Mouse (Mus musculus): ENCODE measurements at regions not wholly inside any gene's neighbourhood (a gene's known extent, or its start where the extent isn't known, plus 50 kb on each side); places are given as distances from the start of the nearest gene placed in this dataset.
"Not testable (repeated sequence)": the region's sequence is repeated elsewhere in the genome, so short reads cannot be mapped to it uniquely, and the experiment has no call there.

DNA sequence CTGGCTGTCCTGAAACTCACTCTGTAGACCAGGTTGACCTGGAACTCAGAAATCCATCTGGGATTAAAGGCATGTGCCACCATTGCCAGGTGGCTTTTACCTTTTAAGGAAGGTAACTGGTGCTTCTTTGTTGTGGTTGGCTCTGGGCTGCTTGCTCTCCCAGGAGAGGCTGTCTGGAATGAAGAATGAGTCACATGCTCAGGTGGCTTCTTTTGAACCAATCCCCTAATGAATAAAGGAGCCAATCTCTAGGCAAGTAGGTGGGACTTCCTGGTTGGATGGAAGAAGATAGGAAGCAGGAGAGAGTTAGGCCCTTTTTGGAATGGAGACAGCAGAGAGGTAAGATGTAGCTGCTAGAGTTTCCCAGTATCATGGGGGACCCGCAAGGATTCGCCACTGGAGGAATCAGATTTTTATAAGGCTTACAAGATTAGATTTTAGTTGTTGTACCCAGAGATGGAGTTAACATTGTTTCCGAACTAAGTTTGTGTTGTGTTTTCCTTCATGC, 241.6 kb downstream of the Enc1 start:
- DNase-seq = no peak

DNA sequence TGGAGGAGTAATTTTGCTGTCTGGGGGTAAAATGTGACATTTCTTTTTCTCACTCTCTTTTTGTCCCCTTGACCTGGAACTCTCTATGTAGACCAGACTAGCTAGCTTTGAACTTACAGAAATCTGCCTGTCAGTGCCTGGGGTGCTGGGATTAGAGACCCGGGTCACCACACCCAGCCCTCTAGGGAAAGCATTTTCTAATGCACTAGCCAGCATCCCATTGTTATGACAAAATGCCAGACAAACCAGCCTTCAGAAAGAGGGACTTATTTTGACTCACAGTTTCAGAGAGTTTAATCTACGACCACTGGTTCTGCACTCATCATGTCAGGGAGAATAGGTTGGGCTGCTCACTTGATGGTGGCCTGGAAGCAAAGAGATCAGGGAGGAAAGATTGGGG, 240.4 kb downstream of the Enc1 start:
- no peak for DNase-seq

DNA sequence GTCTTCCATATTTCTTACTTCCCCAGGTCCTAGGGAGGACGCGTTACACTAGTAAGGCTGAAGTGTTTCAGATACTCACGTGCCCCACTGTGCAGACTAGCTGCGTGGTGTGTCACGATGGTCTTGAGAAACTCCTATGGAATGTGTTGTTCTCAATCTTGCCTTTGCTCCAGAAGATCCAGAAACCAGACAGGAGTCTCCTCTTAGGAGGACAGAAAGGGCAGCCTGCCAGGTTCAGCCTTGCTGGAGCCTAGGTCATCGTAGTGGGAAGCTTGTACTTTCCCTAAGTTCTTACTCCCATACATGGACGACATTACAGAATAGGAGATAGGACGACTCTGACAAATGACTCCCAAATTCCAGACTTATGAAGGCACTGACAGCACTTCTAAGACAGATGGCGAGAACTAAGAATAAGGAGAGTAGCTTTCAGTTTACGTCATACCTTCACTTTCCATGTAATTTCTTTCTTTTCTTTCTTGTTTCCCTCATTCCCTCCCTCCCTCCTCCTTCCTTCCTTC, 238.2 kb downstream of the Enc1 start:
- no peak for DNase-seq

DNA sequence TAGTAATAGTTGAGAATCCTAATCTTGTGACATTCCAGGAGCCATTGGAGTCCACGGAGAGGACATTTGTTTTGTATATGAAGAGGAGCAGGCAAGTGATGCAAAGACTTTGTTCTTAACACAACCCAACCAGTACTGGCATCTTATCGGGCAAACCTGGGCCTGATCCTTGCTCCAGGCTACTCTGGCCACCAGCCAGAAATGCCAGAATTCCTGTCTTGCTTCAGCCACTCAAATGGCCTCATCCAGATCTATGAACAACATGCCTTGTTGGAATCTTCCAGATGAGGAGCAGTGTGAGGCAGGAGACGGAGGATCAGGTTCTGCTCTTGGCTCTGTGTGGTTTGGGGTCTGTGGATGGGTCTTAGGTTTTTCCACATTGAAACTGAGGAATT, 233.1 kb downstream of the Enc1 start:
- no peak for DNase-seq

DNA sequence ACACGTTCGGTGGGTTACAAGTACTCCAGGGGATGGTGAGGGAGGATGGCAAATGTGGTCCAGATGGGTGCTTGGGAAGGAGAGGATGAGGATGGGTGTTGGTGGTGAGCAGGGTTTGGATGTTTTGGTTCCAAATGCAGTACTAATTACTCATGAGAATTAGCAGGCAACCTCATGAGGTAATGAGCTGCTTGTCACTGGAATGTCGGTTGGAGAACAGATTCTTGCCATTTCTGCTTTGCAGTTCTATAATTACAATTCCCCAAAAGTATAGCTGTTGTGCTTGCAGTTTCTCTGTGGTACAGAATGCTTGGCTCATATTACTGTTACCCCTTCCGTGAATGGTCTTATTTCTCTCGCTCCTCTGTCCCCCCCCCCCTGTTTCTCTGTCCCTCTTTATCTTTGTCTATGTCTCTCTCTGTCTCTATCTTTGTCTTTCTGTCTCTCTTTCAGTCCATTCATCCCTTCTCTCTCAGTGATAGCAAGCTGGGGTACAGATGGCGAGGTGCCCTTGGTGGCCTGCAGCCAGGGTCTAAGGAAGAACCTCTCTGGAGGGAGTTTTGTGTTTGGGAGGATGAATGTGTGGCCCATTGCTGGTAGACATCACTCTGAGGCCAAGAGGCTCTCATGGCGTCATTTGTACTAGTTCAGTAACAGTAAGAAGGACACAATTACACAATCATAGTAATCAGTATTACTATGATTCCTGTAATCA, 232.5 kb downstream of the Enc1 start:
- no peak for DNase-seq

DNA sequence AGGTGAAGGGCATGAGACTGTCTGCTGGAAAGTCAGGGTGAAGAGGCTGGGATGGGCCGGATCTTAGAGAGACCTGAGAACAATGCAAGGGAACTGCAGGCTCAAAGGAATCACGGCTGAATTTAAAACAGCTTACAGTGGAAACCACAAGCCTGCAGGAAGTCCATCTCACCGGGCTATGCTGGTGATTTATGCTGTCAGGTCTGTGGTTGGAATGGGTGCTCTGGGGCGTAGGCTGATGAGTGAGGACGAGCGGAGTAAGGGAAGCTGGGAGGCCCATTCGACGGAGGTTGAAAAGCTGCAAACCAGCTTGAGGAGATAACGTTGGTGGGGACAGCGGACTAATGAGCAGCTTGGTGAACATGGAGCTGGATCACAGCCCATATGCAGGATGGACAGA, 229.1 kb downstream of the Enc1 start:
- DNase-seq = no peak

DNA sequence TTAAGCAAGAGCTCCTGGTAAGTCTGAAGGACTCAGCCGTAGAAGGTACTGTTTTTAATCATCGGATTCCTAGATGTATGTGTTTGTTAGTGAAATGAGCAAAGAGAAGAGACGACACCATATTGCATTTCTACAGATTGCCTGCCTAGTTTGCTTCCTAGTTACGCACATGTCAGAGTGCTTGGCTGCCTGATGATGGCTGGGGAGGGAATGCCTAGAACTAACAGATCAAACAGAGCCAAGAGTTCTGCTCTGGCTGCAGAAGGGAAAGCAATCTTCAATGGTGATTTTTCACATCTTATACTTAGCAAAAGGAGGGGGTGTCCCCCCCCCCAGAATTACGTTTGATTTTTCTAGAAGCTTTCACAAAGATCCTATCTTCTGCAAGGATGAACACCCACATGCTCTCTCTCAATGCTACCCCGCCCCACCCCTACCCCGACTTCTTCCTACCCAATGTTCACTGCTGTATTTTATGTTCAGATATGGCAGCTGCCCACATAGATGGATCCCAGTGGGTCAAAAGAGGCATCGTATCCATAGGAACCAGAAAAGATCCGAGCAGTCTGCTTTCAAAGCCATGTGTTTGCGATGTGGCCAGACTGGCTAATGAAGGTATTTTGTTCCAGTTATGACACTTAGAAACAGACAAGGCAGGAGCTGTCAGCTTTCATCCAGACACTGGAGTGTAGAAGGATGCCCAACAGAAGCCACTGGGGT, 228.1 kb downstream of the Enc1 start:
- no peak for DNase-seq

DNA sequence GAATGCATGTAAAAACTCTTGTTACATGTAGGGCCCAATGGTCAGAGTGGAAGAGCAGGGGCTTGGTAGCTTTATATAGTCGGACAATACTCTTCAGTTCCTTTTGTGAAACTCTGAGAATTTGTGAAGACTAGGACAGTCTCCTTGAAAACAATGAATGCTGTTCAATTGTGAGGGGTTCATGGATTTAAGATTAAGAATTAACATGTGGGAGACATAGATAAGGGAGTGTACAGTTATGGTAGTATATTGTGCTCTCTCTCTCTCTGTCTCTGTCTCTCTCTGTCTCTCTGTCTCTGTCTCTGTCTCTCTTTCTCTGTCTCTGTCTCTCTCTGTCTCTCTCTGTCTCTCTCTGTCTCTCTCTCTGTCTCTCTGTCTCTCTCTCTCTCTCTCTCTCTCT, 225.7 kb downstream of the Enc1 start:
- DNase-seq = not testable (repeated sequence)

DNA sequence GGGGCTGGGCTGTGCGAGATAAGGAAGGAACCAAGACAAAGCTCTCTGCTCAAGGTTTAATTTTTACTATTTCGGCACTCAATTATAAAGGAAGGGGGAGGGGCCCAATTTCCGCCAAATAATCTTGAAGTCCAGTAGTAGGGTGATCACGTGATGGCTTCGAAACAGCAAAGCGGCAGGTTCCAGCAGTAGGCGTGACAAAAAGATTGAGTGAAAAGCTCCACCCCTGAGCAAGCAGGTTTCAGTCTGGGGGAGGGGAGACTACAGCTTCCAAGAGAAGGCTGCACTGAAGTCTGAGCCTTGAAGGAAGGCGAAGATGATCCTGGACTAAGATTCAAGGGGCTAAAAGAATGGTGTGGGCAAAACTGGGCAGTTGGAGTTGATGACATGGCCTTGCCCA, 222.9 kb downstream of the Enc1 start:
- DNase-seq = no peak

DNA sequence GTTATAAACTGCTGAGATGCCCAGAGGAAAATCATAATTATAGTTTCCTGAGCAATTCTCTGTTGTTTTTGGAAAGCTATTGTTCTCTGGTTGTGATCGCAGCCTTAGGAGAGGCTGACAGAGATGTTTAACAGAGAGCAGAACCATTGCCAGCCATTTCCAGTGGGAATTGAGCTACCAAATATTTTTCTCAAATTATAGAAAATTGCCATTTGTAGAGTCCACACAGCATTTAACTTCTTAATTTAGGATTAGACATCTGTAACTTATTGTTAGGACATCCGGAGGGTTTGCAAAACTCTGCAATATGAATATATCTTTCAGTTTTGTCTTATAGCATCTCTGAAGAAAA, 222.0 kb downstream of the Enc1 start:
- no peak for DNase-seq

DNA sequence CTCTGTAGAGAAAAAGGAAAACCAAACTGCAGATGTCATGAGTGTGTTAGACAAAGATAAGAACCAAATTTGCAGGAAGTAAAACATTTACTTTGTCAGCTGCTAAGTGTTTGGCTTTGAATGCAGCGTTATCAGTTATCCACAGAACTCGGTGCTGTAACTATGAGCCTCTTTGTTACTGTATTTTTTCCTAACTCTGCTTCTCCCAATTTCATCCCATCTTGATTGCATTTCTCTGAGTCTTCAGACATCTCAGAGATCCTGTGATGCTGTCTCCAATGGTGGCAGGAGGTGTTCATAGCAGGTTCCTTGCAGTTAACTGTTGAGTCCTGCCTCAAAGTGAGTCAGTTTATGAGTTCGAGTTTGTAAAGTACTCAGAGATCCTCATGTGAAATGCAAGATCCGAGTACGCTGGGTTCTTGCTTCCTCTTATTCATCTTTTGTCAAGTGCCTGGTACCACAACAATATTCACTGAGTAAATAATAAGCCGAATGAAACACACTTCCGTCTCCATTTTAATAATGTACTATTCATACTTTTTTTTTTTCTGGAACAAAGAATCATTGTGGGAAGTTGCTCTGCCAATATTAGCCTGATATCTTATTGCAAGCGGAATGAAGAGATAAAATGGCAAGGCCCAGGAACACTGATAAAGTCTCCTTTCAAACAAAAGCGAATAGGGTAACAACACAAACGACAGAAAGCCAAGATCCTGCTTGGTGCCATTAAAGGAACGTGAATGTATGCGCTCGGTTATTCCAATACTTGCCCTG, 221.4 kb downstream of the Enc1 start:
- DNase-seq = no peak

DNA sequence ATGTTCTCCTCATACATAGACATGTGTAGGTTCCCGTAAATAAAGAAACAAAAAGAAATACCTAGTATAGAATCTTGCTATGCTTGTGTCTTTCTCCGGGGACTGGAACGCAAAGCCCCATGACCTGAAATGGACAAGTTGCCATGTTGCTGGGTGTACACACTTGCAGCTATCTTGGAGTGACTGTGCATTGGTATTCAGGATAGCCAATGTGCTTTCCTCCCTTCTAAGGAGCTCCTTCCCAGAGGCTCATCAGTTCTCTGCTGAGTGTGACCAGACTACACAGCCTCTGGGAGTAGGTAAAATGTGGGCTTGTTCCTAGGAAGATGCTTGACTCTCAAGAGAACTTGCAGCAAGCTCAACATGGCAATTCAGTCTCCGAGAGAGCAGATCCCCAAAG, 220.3 kb downstream of the Enc1 start:
- no peak for DNase-seq

DNA sequence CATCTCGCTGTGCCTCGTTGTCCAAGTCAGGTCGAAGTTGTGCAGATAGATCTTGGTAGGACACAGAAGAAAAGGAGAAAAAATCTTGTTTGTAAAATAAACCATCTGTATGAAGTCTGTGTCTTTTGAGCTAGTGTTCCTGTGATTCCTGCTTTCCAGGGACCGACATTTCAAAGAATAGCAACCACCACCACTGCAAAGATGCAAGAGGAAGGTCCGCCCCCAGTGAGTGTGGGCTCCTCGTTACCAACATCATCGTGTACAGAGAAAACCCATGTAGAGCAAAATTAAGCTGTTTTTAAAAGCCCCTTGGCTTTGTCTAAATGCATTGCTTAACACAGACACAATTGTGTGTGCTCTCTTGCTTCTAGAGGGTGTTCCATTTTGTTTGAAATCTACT, 218.2 kb downstream of the Enc1 start:
- no peak for DNase-seq

DNA sequence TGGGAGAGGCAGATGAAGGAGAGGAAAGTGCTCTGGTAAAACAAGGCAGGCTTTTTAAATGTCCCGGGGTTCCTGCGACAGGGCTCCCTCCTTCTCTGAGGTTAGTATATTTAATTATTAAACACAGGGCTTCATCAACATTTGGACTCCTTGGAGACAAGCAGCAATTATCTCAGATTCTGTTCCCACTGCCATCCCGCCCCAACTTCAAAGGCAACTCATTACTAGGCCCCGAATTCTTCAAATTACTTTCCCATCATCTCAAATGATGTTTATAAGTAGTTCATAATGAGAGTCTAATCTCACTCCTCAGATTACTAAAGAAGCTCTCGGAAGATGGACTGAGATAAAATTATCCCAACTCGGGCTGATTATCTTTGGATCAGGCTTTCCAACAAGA, 215.1 kb downstream of the Enc1 start:
- no peak for DNase-seq

DNA sequence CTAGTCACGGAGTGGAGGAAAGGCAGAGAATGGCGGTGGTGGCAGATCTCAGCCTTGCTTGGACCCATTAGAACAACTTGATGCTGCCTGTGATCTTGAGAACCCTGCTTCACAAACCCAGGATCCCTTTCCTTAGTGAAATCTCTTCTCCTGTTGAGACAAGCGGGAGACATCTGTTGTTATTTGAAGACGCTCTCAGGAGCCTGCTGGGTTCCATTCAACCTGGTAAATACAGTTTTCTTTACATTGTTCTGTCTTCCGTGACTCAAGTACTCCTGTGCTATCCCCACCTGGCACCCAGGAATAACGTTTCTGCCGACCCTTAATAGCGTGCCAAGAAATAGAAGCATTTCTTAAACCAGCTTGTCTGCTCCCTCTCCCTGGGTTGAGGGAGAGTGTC, 213.8 kb downstream of the Enc1 start:
- DNase-seq = no peak

DNA sequence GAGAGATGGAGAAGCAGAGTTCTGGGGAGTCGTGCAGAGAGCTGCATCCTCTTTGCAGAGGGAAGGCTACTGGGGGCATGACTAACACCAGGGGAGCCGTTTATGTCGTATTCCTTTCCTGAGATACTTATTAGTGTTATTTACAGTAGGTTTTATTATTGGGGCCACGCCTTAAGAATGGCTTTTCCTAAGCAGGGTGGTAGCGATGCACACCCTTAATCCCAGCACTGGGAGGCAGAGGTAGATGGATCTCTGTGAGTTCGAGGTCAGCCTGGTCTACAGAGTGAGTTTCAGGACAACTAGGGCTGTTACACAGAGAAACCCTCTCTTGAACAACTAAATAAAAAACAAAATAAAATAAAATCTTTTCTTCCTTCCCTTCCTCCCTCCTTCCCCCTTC, 212.6 kb downstream of the Enc1 start:
- no peak for DNase-seq

DNA sequence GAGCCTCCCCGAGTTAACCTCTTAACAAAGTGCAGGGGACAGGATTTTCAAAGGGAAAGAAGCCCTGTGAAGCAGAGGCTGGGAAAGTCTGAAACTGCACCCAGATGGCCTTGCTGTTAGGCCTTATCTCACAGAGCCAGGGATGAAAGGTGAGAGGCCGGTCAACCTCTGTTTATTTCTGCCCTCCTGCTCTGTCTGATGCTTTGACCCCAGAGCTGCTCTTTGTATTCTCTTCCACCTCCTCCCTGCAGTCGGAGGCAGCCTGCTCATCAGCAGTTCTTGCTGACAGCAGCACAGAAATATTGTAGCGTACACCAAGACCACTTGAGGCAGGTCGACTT, 212.2 kb downstream of the Enc1 start:
- no peak for DNase-seq

DNA sequence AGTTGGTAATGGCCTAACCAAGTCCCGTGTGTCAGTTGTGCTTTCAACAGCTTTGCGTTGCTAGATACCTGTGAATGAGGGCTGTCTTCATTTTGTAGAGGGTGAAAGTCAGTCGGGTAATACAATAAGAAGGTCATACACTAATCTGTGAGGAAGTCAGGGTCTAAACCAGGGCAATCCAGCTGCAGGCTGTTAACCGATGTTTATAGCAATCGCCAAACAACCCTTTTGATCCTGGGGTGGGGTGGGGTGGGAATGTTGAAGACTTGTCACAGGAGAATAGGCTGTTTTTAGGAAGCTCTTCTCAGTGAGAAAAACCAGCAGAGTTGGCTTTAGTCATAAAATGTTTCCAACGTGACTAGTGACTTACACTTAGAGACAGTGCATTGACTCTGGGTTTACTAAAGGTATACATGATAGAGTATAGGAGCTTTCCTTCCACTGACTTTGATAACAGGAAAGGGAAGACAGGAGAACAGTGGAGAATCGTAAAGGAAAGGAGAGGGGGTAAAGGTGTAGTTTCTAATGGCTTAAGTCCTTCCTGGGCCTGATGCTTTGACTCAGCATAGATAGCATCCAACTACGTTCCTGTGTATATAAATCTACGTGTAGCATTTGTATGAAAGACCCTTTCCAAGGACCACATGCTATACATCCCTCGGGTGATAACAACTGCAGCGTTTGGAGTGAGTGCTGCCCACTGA, 211.6 kb downstream of the Enc1 start:
- no peak for DNase-seq

DNA sequence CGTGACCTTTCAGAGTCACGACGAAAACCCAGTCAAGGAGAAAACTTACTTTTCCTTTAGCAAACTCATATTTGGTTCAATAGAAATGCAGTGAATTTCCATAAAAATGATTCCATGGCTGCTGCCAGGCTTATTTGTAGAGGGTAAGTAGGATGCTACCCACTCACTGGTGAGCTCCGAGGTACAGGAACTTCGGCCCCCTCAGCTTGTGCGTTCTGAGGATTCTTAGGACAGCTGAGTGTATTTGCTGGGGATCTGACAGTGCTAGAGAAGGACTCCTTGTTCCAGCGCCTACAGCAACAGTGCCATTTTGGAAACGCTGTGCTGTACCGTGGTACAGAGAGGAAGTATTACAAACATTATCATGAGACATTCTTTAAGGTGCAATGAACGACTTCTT, 210.4 kb downstream of the Enc1 start:
- no peak for DNase-seq

DNA sequence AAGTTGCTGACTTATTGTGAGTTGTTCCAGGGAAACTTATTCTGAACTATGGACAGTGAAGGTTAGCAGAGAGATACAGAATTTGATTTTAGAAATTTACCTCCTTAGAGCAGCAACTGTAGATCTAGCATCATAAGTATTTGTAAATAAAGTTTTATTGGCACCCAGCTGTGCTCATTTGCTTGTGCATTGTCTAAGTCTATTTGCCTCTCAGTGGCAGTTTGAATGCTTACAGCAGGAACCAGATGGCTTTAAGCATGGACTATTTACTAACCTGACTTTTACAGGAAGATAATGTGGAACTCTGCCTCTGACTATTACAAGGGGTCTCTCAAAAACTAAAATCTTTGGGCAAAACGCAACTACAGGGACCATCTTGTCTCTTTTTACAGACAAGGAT, 207.2 kb downstream of the Enc1 start:
- no peak for DNase-seq

DNA sequence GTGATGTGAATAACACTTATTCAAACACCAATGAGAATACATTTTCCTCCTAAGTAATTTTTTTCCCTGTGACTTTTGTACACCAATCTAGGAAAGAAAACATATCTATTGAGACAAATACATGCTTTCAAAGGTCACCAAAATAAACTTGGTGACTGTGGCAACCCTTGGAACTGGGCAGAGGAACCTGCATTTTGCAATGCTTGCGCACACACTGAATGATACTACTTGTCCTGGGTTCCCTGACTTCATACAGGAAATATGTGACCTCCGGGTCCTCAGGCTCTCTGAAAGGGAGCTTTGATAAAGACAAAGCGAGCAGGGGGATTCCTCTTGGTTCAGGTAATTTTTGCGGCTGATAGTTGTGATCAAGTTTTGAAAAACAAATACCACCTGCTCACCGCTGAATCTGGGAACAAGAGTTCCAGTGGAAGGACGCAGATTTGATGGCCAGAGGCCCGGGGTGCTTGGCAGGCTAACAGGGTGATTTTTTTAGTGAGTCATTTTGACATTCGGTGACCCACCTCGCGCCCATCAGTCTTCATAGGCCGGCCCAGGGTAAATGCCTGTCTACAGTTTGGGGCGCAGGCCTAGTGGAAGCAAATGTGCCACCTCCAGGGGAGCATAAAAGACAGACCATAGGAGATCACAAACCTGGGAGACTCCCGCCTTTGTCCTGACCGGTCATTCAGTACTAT, 203.0 kb downstream of the Enc1 start:
- DNase-seq = no peak

DNA sequence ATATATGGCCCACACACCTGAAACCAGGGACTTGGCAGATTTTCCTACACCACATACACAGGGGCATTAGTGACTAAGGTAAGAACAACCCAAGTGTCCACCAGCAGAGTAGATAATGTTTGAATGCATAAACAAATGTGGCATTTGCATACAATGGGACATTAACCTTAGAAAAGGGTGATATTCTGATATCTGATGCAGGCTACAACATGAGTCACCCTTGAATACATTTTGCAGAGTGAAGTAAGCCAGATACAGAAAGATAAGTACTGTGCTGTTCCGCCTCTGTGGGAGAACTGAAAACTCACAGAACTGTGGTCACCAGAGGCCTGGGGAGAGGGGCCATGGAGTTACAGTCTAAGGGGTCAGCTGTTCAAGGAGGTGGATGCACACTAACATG, 201.9 kb downstream of the Enc1 start:
- no peak for DNase-seq

DNA sequence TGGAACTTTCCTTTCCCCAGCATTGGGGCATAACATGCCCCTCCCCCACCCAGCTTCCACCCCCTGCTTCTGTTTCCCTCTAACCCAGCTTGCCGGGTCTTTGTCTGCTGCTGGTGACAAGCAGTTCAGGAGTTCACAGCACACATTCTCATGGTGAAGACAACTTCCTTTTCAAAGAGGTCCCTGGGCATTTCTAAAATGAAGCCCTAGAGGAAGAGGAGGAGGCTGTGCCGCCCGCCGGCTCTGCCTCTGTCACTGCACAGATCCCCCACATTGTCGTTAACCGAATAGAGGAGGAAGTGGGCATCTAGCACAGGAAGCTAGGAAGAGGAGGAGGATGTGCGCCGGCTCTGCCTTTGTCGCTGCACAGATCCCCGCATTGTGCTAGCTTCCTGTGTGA, 201.4 kb downstream of the Enc1 start:
- DNase-seq = peak; percentile 3

All from kidney, adult 9 months (tissue).